Mouse (Mus musculus) fibroblast of lung, adult 2 months (primary cell): ENCODE measurements around the gene Rap1gap2.

ENCODE experiments used
- DNase-seq: peaks from one replicate; pipeline ENCODE4 v3.0.0-alpha.2; 2011; ENCODE audit warnings: low read depth

Gene Rap1gap2

GRCm38 (mm10) chr11:74411943-74412342 is 198.8 kb downstream of the Rap1gap2 start:
- DNase-seq = no peak

GRCm38 (mm10) chr11:74409757-74410174 is 200.9 kb downstream of the Rap1gap2 start:
- peak; percentile 29 for DNase-seq

- no peak for DNase-seq
Measured at GRCm38 (mm10) chr11:74409447-74409754, 201.3 kb downstream of the Rap1gap2 start.

GRCm38 (mm10) chr11:74408587-74409446 is 201.9 kb downstream of the Rap1gap2 start:
- peak; percentile 59 for DNase-seq

GRCm38 (mm10) chr11:74405201-74405600 is 205.5 kb downstream of the Rap1gap2 start:
- DNase-seq = no peak

GRCm38 (mm10) chr11:74404216-74404615 is 206.5 kb downstream of the Rap1gap2 start:
- no peak for DNase-seq

GRCm38 (mm10) chr11:74402126-74402525 is 208.6 kb downstream of the Rap1gap2 start:
- no peak for DNase-seq

- no peak for DNase-seq
Measured at GRCm38 (mm10) chr11:74395583-74395982, 215.1 kb downstream of the Rap1gap2 start.

- DNase-seq = no peak
Measured at GRCm38 (mm10) chr11:74393489-74393888, 217.2 kb downstream of the Rap1gap2 start.

- no peak for DNase-seq
Measured at GRCm38 (mm10) chr11:74392903-74393302, 217.8 kb downstream of the Rap1gap2 start.

GRCm38 (mm10) chr11:74391899-74392298 is 218.8 kb downstream of the Rap1gap2 start:
- no peak for DNase-seq

- no peak for DNase-seq
Measured at GRCm38 (mm10) chr11:74387203-74387602, 223.5 kb downstream of the Rap1gap2 start.

GRCm38 (mm10) chr11:74385674-74386073 is 225.0 kb downstream of the Rap1gap2 start:
- DNase-seq = no peak

- DNase-seq = no peak
Measured at GRCm38 (mm10) chr11:74379166-74379873, 231.4 kb downstream of the Rap1gap2 start.

- DNase-seq = no peak
Measured at GRCm38 (mm10) chr11:74376847-74377246, 233.9 kb downstream of the Rap1gap2 start.

- DNase-seq = peak; percentile 27
Measured at GRCm38 (mm10) chr11:74371393-74372100, 239.2 kb downstream of the Rap1gap2 start.

GRCm38 (mm10) chr11:74361769-74362168 is 248.9 kb downstream of the Rap1gap2 start, which contains the start of gene Olfr412:
TSS of gene Olfr412 (plus strand) at chr11:74362069.
- no peak for DNase-seq

- DNase-seq = no peak
Measured at GRCm38 (mm10) chr11:74352550-74352949, 258.2 kb downstream of the Rap1gap2 start, which contains the start of gene Olfr411. TSS of gene Olfr411 (minus strand) at chr11:74352650.

GRCm38 (mm10) chr11:74337931-74338330 is 272.8 kb downstream of the Rap1gap2 start, which contains the start of gene Olfr410:
TSS of gene Olfr410 (minus strand) at chr11:74338031.
- no peak for DNase-seq
